In genomic region chr15:99343414-99344147, GRCm38 (mm10) we compare ENCODE assay signal across 8 mouse cellular contexts. TPM values are rescaled to one million over a fixed set of nuclear protein-coding genes. Genes with fewer than 3 reads are reported as not detected.
DNase-seq lines count a peak whose midpoint lies in the region; ATAC-seq and TF ChIP-seq lines count a peak whose summit lies in the region.

No protein-coding gene starts in this region.

- TF ChIP-seq POLR2A in liver, adult 2 months (IDR thresholded peaks at IDR 0.05; ENCODE audit: extremely low read depth, insufficient read depth, low read length) = no peak

- no peak overlapping the region for H3K9ac ChIP-seq in liver, adult 2 months (ENCODE audit: low read depth, low read length)
- H3K9ac ChIP-seq in liver, postnatal 0 days (replicated peaks) = no peak overlapping the region
- H3K9ac ChIP-seq in forebrain, embryonic 15.5 days (replicated peaks) = no peak overlapping the region
- no peak overlapping the region for H3K9ac ChIP-seq in midbrain, postnatal 0 days (replicated peaks; ENCODE audit: low read length, poor library complexity, severe bottlenecking)

- H3K36me3 ChIP-seq in liver, adult 2 months (ENCODE audit: control insufficient read depth, insufficient read depth, low read length) = no peaks in the 10 kb centered on the region
- no peaks in the 10 kb centered on the region for H3K36me3 ChIP-seq in liver, postnatal 0 days (replicated peaks; ENCODE audit: insufficient read depth, low read length)
- H3K36me3 ChIP-seq in forebrain, embryonic 15.5 days = no peaks in the 10 kb centered on the region
- H3K36me3 ChIP-seq in midbrain, postnatal 0 days (ENCODE audit: insufficient read depth, low read length) = no peaks in the 10 kb centered on the region

- 0 out of 2 replicates have a peak overlapping the region, but pooled peaks have one; percentile 19 for H3K27ac ChIP-seq in liver, adult 2 months (replicated peaks; ENCODE audit: insufficient read depth, low read depth, low read length)
- no peak overlapping the region for H3K27ac ChIP-seq in liver, postnatal 0 days (ENCODE audit: low read depth)
- H3K27ac ChIP-seq in forebrain, embryonic 15.5 days (replicated peaks) = peak overlapping the region; percentile 71
- H3K27ac ChIP-seq in left cerebral cortex, adult 2 months = peak overlapping the region; percentile 79
- H3K27ac ChIP-seq in midbrain, postnatal 0 days (ENCODE audit: low read depth, low read length) = 0 out of 2 replicates have a peak overlapping the region, but pooled peaks have one; percentile 18

- no peak for ATAC-seq in liver, postnatal 0 days
- peak; percentile 80 for ATAC-seq in forebrain, embryonic 15.5 days (replicated peaks)
- peak; percentile 69 for ATAC-seq in midbrain, postnatal 0 days (ENCODE audit: low FRiP score)

- no peak overlapping the region for H3K4me2 ChIP-seq in liver, postnatal 0 days (ENCODE audit: low read depth, low read length)
- no peak overlapping the region for H3K4me2 ChIP-seq in forebrain, embryonic 15.5 days (replicated peaks)
- no peak overlapping the region for H3K4me2 ChIP-seq in midbrain, postnatal 0 days (ENCODE audit: low read depth, low read length, poor library complexity, severe bottlenecking)

- H3K79me2 ChIP-seq in liver, adult 2 months (ENCODE audit: control insufficient read depth, insufficient read depth, low read length) = no peaks in the 10 kb centered on the region

- H3K4me3 ChIP-seq in liver, adult 2 months (ENCODE audit: insufficient read depth, low read depth, low read length) = no peak overlapping the region
- H3K4me3 ChIP-seq in liver, postnatal 0 days (ENCODE audit: low read depth, low read length) = no peak overlapping the region
- H3K4me3 ChIP-seq in forebrain, embryonic 15.5 days = no peak overlapping the region
- H3K4me3 ChIP-seq in left cerebral cortex, adult 2 months = no peak overlapping the region
- no peak overlapping the region for H3K4me3 ChIP-seq in midbrain, postnatal 0 days (ENCODE audit: low read depth, low read length)

- intact Hi-C loops in heart, postnatal 14 days (cut with DNase I) = no loop called here
- intact Hi-C loops in left cerebral cortex, adult 2 months (cut with DNase I) = no loop called here

- DNase-seq in liver, adult 2 months (ENCODE audit: extremely low read depth, low read depth, low spot score) = no peak
- no peak for DNase-seq in liver, postnatal 0 days
- DNase-seq in heart, postnatal 14 days = peak; percentile 72 to 82
- DNase-seq in left cerebral cortex, adult 2 months (ENCODE audit: extremely low spot score in 1 of 2, low spot score in 2 of 2) = peak; percentile 47 to 56
- DNase-seq in midbrain, postnatal 0 days (ENCODE audit: low spot score) = peak; percentile 81
- DNase-seq in spleen, adult 12 weeks (ENCODE audit: low spot score) = no peak
- DNase-seq in urinary bladder, postnatal 4 days (ENCODE audit: low spot score in 2 of 2) = no peak

- TF ChIP-seq CTCF in liver, adult 2 months (IDR thresholded peaks at IDR 0.05; ENCODE audit: low read depth, low read length) = no peak
- no peak for TF ChIP-seq CTCF in liver, postnatal 0 days (IDR thresholded peaks at IDR 0.05; ENCODE audit: low read depth)
- no peak; the same call in 1 of the 2 replicates for TF ChIP-seq CTCF in left cerebral cortex, adult 2 months (IDR thresholded peaks at IDR 0.05)
- TF ChIP-seq CTCF in midbrain, postnatal 0 days (IDR thresholded peaks at IDR 0.05) = no peak

- WGBS in liver, adult 2 months = 76% methylated on average over 5 of the region's 5 CpGs
- WGBS in liver, postnatal 0 days (ENCODE audit: insufficient replicate concordance) = 55% methylated on average over 5 of the region's 5 CpGs
- 38% methylated on average over 5 of the region's 5 CpGs for WGBS in forebrain, embryonic 15.5 days
- WGBS in midbrain, postnatal 0 days = 48% methylated on average over 5 of the region's 5 CpGs

- H3K4me1 ChIP-seq in liver, adult 2 months (ENCODE audit: control insufficient read depth, insufficient read depth, low read length) = peaks cover 4% of the 10 kb centered on the region
- H3K4me1 ChIP-seq in liver, postnatal 0 days (ENCODE audit: insufficient read depth) = peaks cover 53% of the 10 kb centered on the region
- H3K4me1 ChIP-seq in forebrain, embryonic 15.5 days = peaks cover 14% of the 10 kb centered on the region
- no peaks in the 10 kb centered on the region; the same call in none of the 2 replicates for H3K4me1 ChIP-seq in midbrain, postnatal 0 days (ENCODE audit: insufficient read depth, low read length)

- H3K27me3 ChIP-seq in liver, adult 2 months (ENCODE audit: control insufficient read depth, insufficient read depth, low read length) = no peaks in the 10 kb centered on the region
- H3K27me3 ChIP-seq in liver, postnatal 0 days (ENCODE audit: insufficient read depth, low read length) = no peaks in the 10 kb centered on the region
- H3K27me3 ChIP-seq in forebrain, embryonic 15.5 days = no peaks in the 10 kb centered on the region
- H3K27me3 ChIP-seq in midbrain, postnatal 0 days (ENCODE audit: insufficient read depth, low read length) = no peaks in the 10 kb centered on the region

- no peaks in the 10 kb centered on the region for H3K9me3 ChIP-seq in liver, postnatal 0 days (ENCODE audit: low read length)
- no peaks in the 10 kb centered on the region for H3K9me3 ChIP-seq in forebrain, embryonic 15.5 days
- no peaks in the 10 kb centered on the region for H3K9me3 ChIP-seq in midbrain, postnatal 0 days (ENCODE audit: low read length)

- no peak for TF ChIP-seq EP300 in liver, postnatal 0 days (IDR thresholded peaks at IDR 0.05; ENCODE audit: low read depth)

RNA-seq across cellular contexts. Expression of gene Fmnl3, which starts 26.7 kb away (rescaled TPM):
- 1.3 and 2.5 TPM in 2 replicates for total RNA-seq in liver, adult 2 months (2014; rRNA removed)
- 1.7 and 2.2 TPM in 2 replicates for polyA plus RNA-seq in liver, adult 2 months (2012; rRNA removed)
- polyA plus RNA-seq in liver, postnatal 0 days (2015; fragmentation: Nextera tagmentation; extraction: Ambion mirVana) = 2.2 and 2.4 TPM in 2 replicates
- polyA plus RNA-seq in forebrain, embryonic 15.5 days (2015; fragmentation: Nextera tagmentation; extraction: Ambion mirVana) = 9.9 and 10.2 TPM in 2 replicates
- total RNA-seq in heart, postnatal 14 days (2021) = 10 to 100 TPM; 29.4 to 29.7 TPM
- 10 to 100 TPM in 1 of 2 experiments, 1 to 10 TPM in 1; 10.0 to 11.4 TPM for total RNA-seq in left cerebral cortex, adult 2 months (2021)
- 13.5 and 15.5 TPM in 2 replicates for total RNA-seq in midbrain, postnatal 0 days (2014; rRNA removed)
- polyA plus RNA-seq in midbrain, postnatal 0 days (2015; fragmentation: Nextera tagmentation; extraction: Ambion mirVana) = 8.5 and 9.8 TPM in 2 replicates

RNA-seq across cellular contexts. Expression of gene Fam186b, which starts 47.9 kb away (rescaled TPM):
- total RNA-seq in liver, adult 2 months (2014; rRNA removed) = under 0.01 TPM in 1 of 2 replicates, not detected in the other
- polyA plus RNA-seq in liver, adult 2 months (2012; rRNA removed) = 0.02 TPM in 1 of 2 replicates, not detected in the other
- polyA plus RNA-seq in liver, postnatal 0 days (2015; fragmentation: Nextera tagmentation; extraction: Ambion mirVana) = not detected in 2 replicates
- 0.23 and 0.31 TPM in 2 replicates for polyA plus RNA-seq in forebrain, embryonic 15.5 days (2015; fragmentation: Nextera tagmentation; extraction: Ambion mirVana)
- total RNA-seq in heart, postnatal 14 days (2021) = not detected
- total RNA-seq in left cerebral cortex, adult 2 months (2021) = 1 to 10 TPM; 1.3 to 1.8 TPM
- 0.38 and 2.3 TPM in 2 replicates for total RNA-seq in midbrain, postnatal 0 days (2014; rRNA removed)
- 1.4 and 1.6 TPM in 2 replicates for polyA plus RNA-seq in midbrain, postnatal 0 days (2015; fragmentation: Nextera tagmentation; extraction: Ambion mirVana)

RNA-seq across cellular contexts. Expression of gene Prpf40b, which starts 48.7 kb away (rescaled TPM):
- 7.9 and 8.6 TPM in 2 replicates for total RNA-seq in liver, adult 2 months (2014; rRNA removed)
- polyA plus RNA-seq in liver, adult 2 months (2012; rRNA removed) = 15.8 and 27.9 TPM in 2 replicates
- polyA plus RNA-seq in liver, postnatal 0 days (2015; fragmentation: Nextera tagmentation; extraction: Ambion mirVana) = 7.1 and 8.6 TPM in 2 replicates
- polyA plus RNA-seq in forebrain, embryonic 15.5 days (2015; fragmentation: Nextera tagmentation; extraction: Ambion mirVana) = 111 and 115 TPM in 2 replicates
- 10 to 100 TPM; 25.5 to 26.3 TPM for total RNA-seq in heart, postnatal 14 days (2021)
- 100 to 1,000 TPM; 111 to 119 TPM for total RNA-seq in left cerebral cortex, adult 2 months (2021)
- total RNA-seq in midbrain, postnatal 0 days (2014; rRNA removed) = 95.5 and 97.9 TPM in 2 replicates
- polyA plus RNA-seq in midbrain, postnatal 0 days (2015; fragmentation: Nextera tagmentation; extraction: Ambion mirVana) = 99.6 and 107 TPM in 2 replicates

RNA-seq across cellular contexts. Expression of gene Tmbim6, which starts 49.1 kb away (rescaled TPM):
- 699 and 816 TPM in 2 replicates for total RNA-seq in liver, adult 2 months (2014; rRNA removed)
- polyA plus RNA-seq in liver, adult 2 months (2012; rRNA removed) = 2,160 and 2,362 TPM in 2 replicates
- 566 and 586 TPM in 2 replicates for polyA plus RNA-seq in liver, postnatal 0 days (2015; fragmentation: Nextera tagmentation; extraction: Ambion mirVana)
- polyA plus RNA-seq in forebrain, embryonic 15.5 days (2015; fragmentation: Nextera tagmentation; extraction: Ambion mirVana) = 250 and 263 TPM in 2 replicates
- 100 to 1,000 TPM; 216 to 219 TPM for total RNA-seq in heart, postnatal 14 days (2021)
- total RNA-seq in left cerebral cortex, adult 2 months (2021) = 100 to 1,000 TPM; 332 to 333 TPM
- 270 and 327 TPM in 2 replicates for total RNA-seq in midbrain, postnatal 0 days (2014; rRNA removed)
- 327 and 348 TPM in 2 replicates for polyA plus RNA-seq in midbrain, postnatal 0 days (2015; fragmentation: Nextera tagmentation; extraction: Ambion mirVana)

Comparison
In these comparisons a context has a peak if more than half of its experiments do, and no peak if none do; other contexts are left out.
1. DNase-seq: peak in heart, postnatal 14 days (2 of 2), left cerebral cortex, adult 2 months (2 of 2) and midbrain, postnatal 0 days (single experiment); none in liver, adult 2 months (single experiment), liver, postnatal 0 days (single experiment), spleen, adult 12 weeks (single experiment) and urinary bladder, postnatal 4 days (0 of 2).